Mouse (Mus musculus): ENCODE results near the gene Hist3h2a. TPM values are rescaled to one million over a fixed set of nuclear protein-coding genes. Genes with fewer than 3 reads are reported as not detected.

Hist3h2a gene
- total and polyA plus RNA-seq, 3 experiments: 13.5 to 108 (median 107) TPM

- peaks cover 30% of the 10 kb centered on the region for H3K4me1 ChIP-seq (ENCODE audit: insufficient read depth, low read depth, low read length)
- H3K4me3 ChIP-seq (ENCODE audit: low read depth, low read length): peak overlapping the region; percentile 99
- ATAC-seq (ENCODE audit: extremely low read depth, insufficient number of reproducible peaks, low FRiP score, poor library complexity, severe bottlenecking) (no peak), DNase-seq (ENCODE audit: low spot score) (no peak)
- peaks cover 22% of the 10 kb centered on the region for H3K27me3 ChIP-seq (ENCODE audit: insufficient read depth, low read length)
- TF ChIP-seq GATA1 (IDR thresholded peaks at IDR 0.05; ENCODE audit: borderline replicate concordance, low read length) (no peak), POLR2AphosphoS5 (IDR thresholded peaks at IDR 0.05; ENCODE audit: insufficient replicate concordance, low read depth, low read length) (no peak), TAL1 (conservative IDR thresholded peaks at IDR 0.05; ENCODE audit: low read depth, low read length) (no peak), GATA2 (IDR thresholded peaks at IDR 0.05; ENCODE audit: borderline replicate concordance, low read depth, low read length) (no peak)
- 0 out of 2 replicates have a peak, but pooled peaks cover 3% of the 10 kb centered on the region for H3K9me3 ChIP-seq (replicated peaks)
- peaks cover 33% of the 10 kb centered on the region for H3K36me3 ChIP-seq (replicated peaks)
Observed at GRCm38 (mm10) chr11:58939088-58939439, 15.4 kb upstream of the Hist3h2a start.

- Histone ChIP-seq H3K4me3 (ENCODE audit: low read depth, low read length) (no peak overlapping the region), H3K4me1 (ENCODE audit: insufficient read depth, low read depth, low read length) (peaks cover 6% of the 10 kb centered on the region), H3K27me3 (ENCODE audit: insufficient read depth, low read length) (peaks cover 62% of the 10 kb centered on the region)
Observed at GRCm38 (mm10) chr11:58944136-58944535, 10.3 kb upstream of the Hist3h2a start.

GRCm38 (mm10) chr11:58947306-58947705, 7.2 kb upstream of the Hist3h2a start:
- no peak for TF ChIP-seq TAL1 (conservative IDR thresholded peaks at IDR 0.05; ENCODE audit: low read depth, low read length)
- TF ChIP-seq CTCF (IDR thresholded peaks at IDR 0.05; ENCODE audit: low read depth, low read length): no peak
- TF ChIP-seq POLR2AphosphoS5 (IDR thresholded peaks at IDR 0.05; ENCODE audit: insufficient replicate concordance, low read depth, low read length): no peak
- H3K9me3 ChIP-seq (replicated peaks): no peaks in the 10 kb centered on the region
- peaks cover 77% of the 10 kb centered on the region for H3K27me3 ChIP-seq (ENCODE audit: insufficient read depth, low read length)
- H3K4me1 ChIP-seq (ENCODE audit: insufficient read depth, low read depth, low read length): peaks cover 5% of the 10 kb centered on the region
- H3K4me3 ChIP-seq (ENCODE audit: low read depth, low read length): no peak overlapping the region
- ATAC-seq (ENCODE audit: extremely low read depth, insufficient number of reproducible peaks, low FRiP score, poor library complexity, severe bottlenecking) (no peak), DNase-seq (ENCODE audit: low spot score) (no peak)
- H3K36me3 ChIP-seq (replicated peaks): no peaks in the 10 kb centered on the region

More at GRCm38 (mm10) chr11:58944136-58944535, 10.3 kb upstream of the Hist3h2a start:
- H3K36me3 ChIP-seq (replicated peaks): no peaks in the 10 kb centered on the region
- H3K9me3 ChIP-seq (replicated peaks): 0 out of 2 replicates have a peak, but pooled peaks cover 3% of the 10 kb centered on the region
- DNase-seq (ENCODE audit: low spot score) (no peak), ATAC-seq (ENCODE audit: extremely low read depth, insufficient number of reproducible peaks, low FRiP score, poor library complexity, severe bottlenecking) (no peak)
- TF ChIP-seq TAL1 (conservative IDR thresholded peaks at IDR 0.05; ENCODE audit: low read depth, low read length) (no peak), POLR2AphosphoS5 (IDR thresholded peaks at IDR 0.05; ENCODE audit: insufficient replicate concordance, low read depth, low read length) (no peak), GATA2 (IDR thresholded peaks at IDR 0.05; ENCODE audit: borderline replicate concordance, low read depth, low read length) (no peak), CTCF (IDR thresholded peaks at IDR 0.05; ENCODE audit: low read depth, low read length) (no peak), GATA1 (IDR thresholded peaks at IDR 0.05; ENCODE audit: borderline replicate concordance, low read length) (no peak)

GRCm38 (mm10) chr11:58947798-58948528, 6.5 kb upstream of the Hist3h2a start:
- Histone ChIP-seq H3K36me3 (replicated peaks) (no peaks in the 10 kb centered on the region), H3K4me3 (ENCODE audit: low read depth, low read length) (no peak overlapping the region), H3K9me3 (replicated peaks) (no peaks in the 10 kb centered on the region), H3K4me1 (ENCODE audit: insufficient read depth, low read depth, low read length) (peaks cover 5% of the 10 kb centered on the region), H3K27me3 (ENCODE audit: insufficient read depth, low read length) (peaks cover 70% of the 10 kb centered on the region)
- TF ChIP-seq GATA1 (IDR thresholded peaks at IDR 0.05; ENCODE audit: borderline replicate concordance, low read length) (no peak), CTCF (IDR thresholded peaks at IDR 0.05; ENCODE audit: low read depth, low read length) (no peak), TAL1 (conservative IDR thresholded peaks at IDR 0.05; ENCODE audit: low read depth, low read length) (no peak), GATA2 (IDR thresholded peaks at IDR 0.05; ENCODE audit: borderline replicate concordance, low read depth, low read length) (no peak), POLR2AphosphoS5 (IDR thresholded peaks at IDR 0.05; ENCODE audit: insufficient replicate concordance, low read depth, low read length) (no peak)
- no peak for DNase-seq (ENCODE audit: low spot score)
- ATAC-seq (ENCODE audit: extremely low read depth, insufficient number of reproducible peaks, low FRiP score, poor library complexity, severe bottlenecking): no peak

- ATAC-seq (ENCODE audit: extremely low read depth, insufficient number of reproducible peaks, low FRiP score, poor library complexity, severe bottlenecking) (no peak; the same call in 1 of the 2 replicates), DNase-seq (ENCODE audit: low spot score) (no peak)
- H3K4me1 ChIP-seq (ENCODE audit: insufficient read depth, low read depth, low read length): peaks cover 10% of the 10 kb centered on the region
- no peaks in the 10 kb centered on the region for H3K9me3 ChIP-seq (replicated peaks)
- TF ChIP-seq GATA2 (IDR thresholded peaks at IDR 0.05; ENCODE audit: borderline replicate concordance, low read depth, low read length) (no peak), CTCF (IDR thresholded peaks at IDR 0.05; ENCODE audit: low read depth, low read length) (no peak), POLR2AphosphoS5 (IDR thresholded peaks at IDR 0.05; ENCODE audit: insufficient replicate concordance, low read depth, low read length) (no peak), TAL1 (conservative IDR thresholded peaks at IDR 0.05; ENCODE audit: low read depth, low read length) (no peak)
- peak within 1 kb of the TSS; percentile 68 for H3K4me3 ChIP-seq (ENCODE audit: low read depth, low read length)
- peaks cover 62% of the 10 kb centered on the region for H3K27me3 ChIP-seq (ENCODE audit: insufficient read depth, low read length)
- no peaks in the 10 kb centered on the region for H3K36me3 ChIP-seq (replicated peaks)
Observed at GRCm38 (mm10) chr11:58948542-58949479, 5.7 kb upstream of the Hist3h2a start, which contains the start of gene Hist3h2ba. Gene Hist3h2ba, plus strand, starts transcription at chr11:58948920.
